Mouse (Mus musculus): Measurements from ENCODE around the gene Aff3.

The Aff3 gene

GRCm38 (mm10) chr1:38393516-38393915, 271.2 kb downstream of the Aff3 start:
- peak; percentile 55 for DNase-seq (ENCODE audit: low read depth, low spot score)

- peak; percentile 96 for DNase-seq (ENCODE audit: low read depth, low spot score)
These were observed 271.8 kb downstream of the Aff3 start for GRCm38 (mm10) chr1:38392928-38393327.

GRCm38 (mm10) chr1:38390886-38391249, 273.9 kb downstream of the Aff3 start:
- peak; percentile 61 for DNase-seq (ENCODE audit: low read depth, low spot score)

- DNase-seq (ENCODE audit: low read depth, low spot score): no peak
These were observed 274.4 kb downstream of the Aff3 start for GRCm38 (mm10) chr1:38390235-38390885.

GRCm38 (mm10) chr1:38389576-38389975, 275.2 kb downstream of the Aff3 start:
- no peak for DNase-seq (ENCODE audit: low read depth, low spot score)

GRCm38 (mm10) chr1:38388466-38388865, 276.3 kb downstream of the Aff3 start:
- no peak for DNase-seq (ENCODE audit: low read depth, low spot score)

- DNase-seq (ENCODE audit: low read depth, low spot score): no peak
These were observed 277.3 kb downstream of the Aff3 start for GRCm38 (mm10) chr1:38387438-38387837.

- DNase-seq (ENCODE audit: low read depth, low spot score): no peak
These were observed 280.2 kb downstream of the Aff3 start for GRCm38 (mm10) chr1:38384457-38385121.

GRCm38 (mm10) chr1:38384010-38384409, 280.7 kb downstream of the Aff3 start:
- DNase-seq (ENCODE audit: low read depth, low spot score): no peak

- no peak for DNase-seq (ENCODE audit: low read depth, low spot score)
These were observed 282.1 kb downstream of the Aff3 start for GRCm38 (mm10) chr1:38382683-38383082.

GRCm38 (mm10) chr1:38377930-38378329, 286.8 kb downstream of the Aff3 start:
- DNase-seq (ENCODE audit: low read depth, low spot score): no peak

GRCm38 (mm10) chr1:38369166-38369565, 295.6 kb downstream of the Aff3 start:
- DNase-seq (ENCODE audit: low read depth, low spot score): no peak

- no peak for DNase-seq (ENCODE audit: low read depth, low spot score)
These were observed 296.6 kb downstream of the Aff3 start for GRCm38 (mm10) chr1:38368081-38368689.

GRCm38 (mm10) chr1:38367404-38368080, 297.2 kb downstream of the Aff3 start:
- no peak for DNase-seq (ENCODE audit: low read depth, low spot score)

- no peak for DNase-seq (ENCODE audit: low read depth, low spot score)
These were observed 300.9 kb downstream of the Aff3 start for GRCm38 (mm10) chr1:38363856-38364255.

- DNase-seq (ENCODE audit: low read depth, low spot score): no peak
These were observed 302.5 kb downstream of the Aff3 start for GRCm38 (mm10) chr1:38362275-38362674.

GRCm38 (mm10) chr1:38358797-38359349, 305.9 kb downstream of the Aff3 start:
- DNase-seq (ENCODE audit: low read depth, low spot score): no peak

- DNase-seq (ENCODE audit: low read depth, low spot score): peak; percentile 44
These were observed 306.6 kb downstream of the Aff3 start for GRCm38 (mm10) chr1:38357933-38358796.

GRCm38 (mm10) chr1:38354585-38354984, 310.2 kb downstream of the Aff3 start:
- no peak for DNase-seq (ENCODE audit: low read depth, low spot score)

- no peak for DNase-seq (ENCODE audit: low read depth, low spot score)
These were observed 317.4 kb downstream of the Aff3 start for GRCm38 (mm10) chr1:38347346-38347745.

GRCm38 (mm10) chr1:38334206-38334605, 330.5 kb downstream of the Aff3 start:
- peak; percentile 90 for DNase-seq (ENCODE audit: low read depth, low spot score)
